Mouse (Mus musculus): ENCODE measurements around the gene Rps19bp1. TPM values are rescaled to one million over a fixed set of nuclear protein-coding genes. Genes with fewer than 3 reads are reported as not detected.

The Rps19bp1 gene
- 6.6 and 8.7 TPM in 2 replicates for polyA plus RNA-seq (2012)

- TF ChIP-seq TAL1 (IDR thresholded peaks at IDR 0.05; ENCODE audit: low read length) (no peak), GATA1 (IDR thresholded peaks at IDR 0.05; ENCODE audit: low read length) (no peak)
- Histone ChIP-seq H3K4me3 (replicated peaks) (peak within 1 kb of the TSS; percentile 80), H3K9me3 (ENCODE audit: control insufficient read depth, low read length) (peaks cover 2% of the 10 kb centered on the region; the same call in 1 of the 2 replicates), H3K27me3 (ENCODE audit: control insufficient read depth) (no peaks in the 10 kb centered on the region), H3K36me3 (ENCODE audit: control insufficient read depth) (peaks cover 39% of the 10 kb centered on the region), H3K4me1 (ENCODE audit: control insufficient read depth) (peaks cover 53% of the 10 kb centered on the region)
Observed at GRCm38 (mm10) chr15:80263610-80264575, at the start of gene Rps19bp1. TSS of gene Rps19bp1 (minus strand) at chr15:80264315.

DNA sequence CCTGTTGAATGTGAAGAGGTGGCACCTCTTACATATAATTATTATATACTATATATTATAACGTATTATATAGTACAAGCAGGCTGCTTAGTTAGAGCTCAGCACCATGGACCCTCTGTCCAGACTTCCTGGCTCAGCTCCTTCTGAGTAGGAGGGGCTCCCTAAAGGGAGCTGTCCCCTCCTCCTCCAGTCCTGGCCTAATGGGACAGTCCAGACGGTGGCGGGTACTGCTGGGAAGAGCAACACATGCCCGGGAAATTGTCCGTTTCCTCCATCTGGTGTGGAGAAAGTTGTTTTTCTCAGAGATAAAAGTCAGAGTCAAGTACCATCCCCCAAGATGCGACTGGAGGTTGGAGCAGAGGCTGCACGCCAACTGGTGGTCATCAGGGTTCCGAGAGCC is 42.0 kb upstream of the Rps19bp1 start:
- Histone ChIP-seq H3K4me3 (replicated peaks) (no peak overlapping the region), H3K9me3 (ENCODE audit: control insufficient read depth, low read length) (no peaks in the 10 kb centered on the region), H3K4me1 (ENCODE audit: control insufficient read depth) (no peaks in the 10 kb centered on the region), H3K27me3 (ENCODE audit: control insufficient read depth) (no peaks in the 10 kb centered on the region; the same call in 1 of the 2 replicates), H3K36me3 (ENCODE audit: control insufficient read depth) (no peaks in the 10 kb centered on the region)
- TF ChIP-seq TAL1 (IDR thresholded peaks at IDR 0.05; ENCODE audit: low read length) (no peak), GATA1 (IDR thresholded peaks at IDR 0.05; ENCODE audit: low read length) (no peak)

- TF ChIP-seq GATA1 (IDR thresholded peaks at IDR 0.05; ENCODE audit: low read length): no peak
- no peak for TF ChIP-seq TAL1 (IDR thresholded peaks at IDR 0.05; ENCODE audit: low read length)
Observed at GRCm38 (mm10) chr15:80304188-80304587, 40.1 kb upstream of the Rps19bp1 start.

DNA sequence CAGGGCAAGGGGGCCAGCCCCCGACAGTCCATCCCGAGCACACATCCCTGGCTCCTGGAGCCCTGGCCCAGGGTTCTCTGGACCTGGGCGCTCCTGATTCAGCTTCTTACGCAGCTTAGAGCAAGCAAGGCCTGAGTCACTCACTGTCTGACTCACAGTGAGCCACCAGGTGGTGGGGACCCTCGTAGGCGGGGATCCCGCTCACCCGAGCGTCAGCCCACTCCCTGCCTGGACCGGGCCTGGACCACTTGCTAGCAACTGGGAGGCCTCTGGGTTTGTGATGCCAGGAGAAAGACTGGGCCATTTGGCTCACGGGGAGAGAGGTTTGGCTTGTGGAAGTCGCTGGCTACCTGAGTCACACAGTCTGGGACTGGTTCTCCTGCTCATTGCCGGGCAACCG is 39.7 kb upstream of the Rps19bp1 start:
- H3K9me3 ChIP-seq (ENCODE audit: control insufficient read depth, low read length): no peaks in the 10 kb centered on the region
- H3K27me3 ChIP-seq (ENCODE audit: control insufficient read depth): no peaks in the 10 kb centered on the region; the same call in 1 of the 2 replicates
- no peaks in the 10 kb centered on the region for H3K4me1 ChIP-seq (ENCODE audit: control insufficient read depth)
- H3K36me3 ChIP-seq (ENCODE audit: control insufficient read depth): no peaks in the 10 kb centered on the region
- no peak for TF ChIP-seq TAL1 (IDR thresholded peaks at IDR 0.05; ENCODE audit: low read length)
- no peak for TF ChIP-seq GATA1 (IDR thresholded peaks at IDR 0.05; ENCODE audit: low read length)
- no peak overlapping the region for H3K4me3 ChIP-seq (replicated peaks)

More at GRCm38 (mm10) chr15:80304188-80304587, 40.1 kb upstream of the Rps19bp1 start:
- H3K4me3 ChIP-seq (replicated peaks): no peak overlapping the region
- H3K27me3 ChIP-seq (ENCODE audit: control insufficient read depth): no peaks in the 10 kb centered on the region; the same call in 1 of the 2 replicates
- H3K36me3 ChIP-seq (ENCODE audit: control insufficient read depth): no peaks in the 10 kb centered on the region
- no peaks in the 10 kb centered on the region for H3K4me1 ChIP-seq (ENCODE audit: control insufficient read depth)
- H3K9me3 ChIP-seq (ENCODE audit: control insufficient read depth, low read length): no peaks in the 10 kb centered on the region

DNA sequence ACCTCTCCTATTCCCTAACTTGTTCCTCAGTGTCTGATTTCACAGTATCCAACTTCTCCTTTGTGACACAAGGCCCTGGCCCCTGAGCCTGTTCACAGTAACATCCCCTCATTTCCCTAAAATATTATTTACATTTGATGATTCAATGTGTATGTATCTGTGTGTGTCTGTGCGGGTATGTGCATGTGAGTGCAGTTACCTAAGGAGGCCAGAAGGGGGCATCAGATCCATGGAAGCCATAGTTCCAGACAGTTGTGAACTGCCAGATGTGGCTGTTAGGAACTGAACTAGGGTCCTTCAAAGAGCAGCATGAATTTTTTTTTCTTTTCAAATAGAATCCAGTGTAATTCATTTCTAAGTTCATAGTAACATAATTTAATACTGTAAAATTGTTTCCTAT is 33.0 kb upstream of the Rps19bp1 start:
- peaks cover 4% of the 10 kb centered on the region for H3K9me3 ChIP-seq (ENCODE audit: control insufficient read depth, low read length)
- no peaks in the 10 kb centered on the region; the same call in 1 of the 2 replicates for H3K27me3 ChIP-seq (ENCODE audit: control insufficient read depth)
- TF ChIP-seq TAL1 (IDR thresholded peaks at IDR 0.05; ENCODE audit: low read length) (no peak), GATA1 (IDR thresholded peaks at IDR 0.05; ENCODE audit: low read length) (no peak)
- no peaks in the 10 kb centered on the region for H3K36me3 ChIP-seq (ENCODE audit: control insufficient read depth)
- H3K4me1 ChIP-seq (ENCODE audit: control insufficient read depth): no peaks in the 10 kb centered on the region
- no peak overlapping the region for H3K4me3 ChIP-seq (replicated peaks)

DNA sequence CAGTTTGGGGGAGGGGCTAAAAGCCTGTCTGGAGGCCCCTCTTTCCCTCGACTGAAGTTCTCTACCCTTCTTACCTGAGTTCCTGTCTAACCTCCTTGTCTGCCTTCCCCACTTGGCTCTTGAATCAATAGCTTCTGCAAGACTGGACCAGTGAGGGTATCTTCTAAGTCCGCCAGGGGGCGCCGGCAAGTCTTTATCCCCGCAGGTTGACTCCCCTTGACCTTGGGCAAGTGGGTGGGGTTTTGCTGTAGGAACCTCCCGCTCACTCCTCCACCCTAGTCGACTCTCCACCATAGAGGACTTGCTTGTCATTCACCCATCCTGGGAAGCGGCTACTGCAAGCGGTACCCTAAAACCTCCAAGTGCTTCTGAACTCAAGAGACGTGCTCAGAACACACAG is 25.3 kb upstream of the Rps19bp1 start:
- H3K4me1 ChIP-seq (ENCODE audit: control insufficient read depth): peaks cover 6% of the 10 kb centered on the region
- H3K4me3 ChIP-seq (replicated peaks): no peak overlapping the region
- H3K27me3 ChIP-seq (ENCODE audit: control insufficient read depth): peaks cover 59% of the 10 kb centered on the region
- no peaks in the 10 kb centered on the region for H3K36me3 ChIP-seq (ENCODE audit: control insufficient read depth)
- TF ChIP-seq TAL1 (IDR thresholded peaks at IDR 0.05; ENCODE audit: low read length) (no peak), GATA1 (IDR thresholded peaks at IDR 0.05; ENCODE audit: low read length) (no peak)
- no peaks in the 10 kb centered on the region for H3K9me3 ChIP-seq (ENCODE audit: control insufficient read depth, low read length)

- Histone ChIP-seq H3K36me3 (ENCODE audit: control insufficient read depth) (no peaks in the 10 kb centered on the region), H3K4me1 (ENCODE audit: control insufficient read depth) (peaks cover 6% of the 10 kb centered on the region), H3K9me3 (ENCODE audit: control insufficient read depth, low read length) (no peaks in the 10 kb centered on the region), H3K4me3 (replicated peaks) (no peak overlapping the region), H3K27me3 (ENCODE audit: control insufficient read depth) (peaks cover 65% of the 10 kb centered on the region)
- TF ChIP-seq TAL1 (IDR thresholded peaks at IDR 0.05; ENCODE audit: low read length): no peak
- TF ChIP-seq GATA1 (IDR thresholded peaks at IDR 0.05; ENCODE audit: low read length): no peak
Observed at GRCm38 (mm10) chr15:80288036-80288435, 23.9 kb upstream of the Rps19bp1 start.

- no peak for TF ChIP-seq GATA1 (IDR thresholded peaks at IDR 0.05; ENCODE audit: low read length)
- no peak for TF ChIP-seq TAL1 (IDR thresholded peaks at IDR 0.05; ENCODE audit: low read length)
- Histone ChIP-seq H3K9me3 (ENCODE audit: control insufficient read depth, low read length) (no peaks in the 10 kb centered on the region), H3K4me3 (replicated peaks) (no peak within 1 kb of the TSS), H3K36me3 (ENCODE audit: control insufficient read depth) (no peaks in the 10 kb centered on the region), H3K27me3 (ENCODE audit: control insufficient read depth) (peaks cover 67% of the 10 kb centered on the region), H3K4me1 (ENCODE audit: control insufficient read depth) (peaks cover 6% of the 10 kb centered on the region)
Observed at GRCm38 (mm10) chr15:80286851-80287415, 22.8 kb upstream of the Rps19bp1 start, which contains the start of gene Cacna1i. TSS of gene Cacna1i (plus strand) at chr15:80287238.

GRCm38 (mm10) chr15:80280646-80281045 is 16.5 kb upstream of the Rps19bp1 start:
- Histone ChIP-seq H3K9me3 (ENCODE audit: control insufficient read depth, low read length) (no peaks in the 10 kb centered on the region), H3K27me3 (ENCODE audit: control insufficient read depth) (peaks cover 20% of the 10 kb centered on the region), H3K4me1 (ENCODE audit: control insufficient read depth) (no peaks in the 10 kb centered on the region), H3K4me3 (replicated peaks) (no peak overlapping the region), H3K36me3 (ENCODE audit: control insufficient read depth) (no peaks in the 10 kb centered on the region)
- TF ChIP-seq TAL1 (IDR thresholded peaks at IDR 0.05; ENCODE audit: low read length): no peak
- no peak for TF ChIP-seq GATA1 (IDR thresholded peaks at IDR 0.05; ENCODE audit: low read length)

Measured in erythroblast, embryonic 14.5 days (primary cell).